Mouse (Mus musculus): ENCODE data around the gene Stx8.

Gene Stx8

GRCm38 (mm10) chr11:68203658-68204315 is 237.8 kb downstream of the Stx8 start:
- no peak for DNase-seq

DNA sequence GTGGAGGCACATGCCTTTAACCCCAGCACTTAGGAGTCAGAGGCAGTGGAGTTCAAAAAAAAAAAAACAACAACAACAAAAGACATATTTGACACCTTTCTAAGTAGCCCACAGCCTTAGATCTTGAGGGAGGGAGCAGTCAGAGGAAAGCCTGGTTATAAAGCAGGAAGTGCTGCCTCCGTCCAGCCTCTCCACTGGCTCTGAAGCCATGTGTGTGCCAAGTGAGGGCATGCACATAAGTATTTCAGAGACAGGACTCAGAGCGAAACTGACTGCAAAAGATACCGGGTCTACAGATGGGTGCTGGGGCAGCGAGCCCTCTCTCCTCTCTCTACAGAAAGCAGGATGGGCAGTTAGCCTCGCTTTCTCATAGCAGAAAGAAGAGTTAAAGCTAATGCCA is 238.4 kb downstream of the Stx8 start:
- DNase-seq = no peak

- no peak for DNase-seq
Observed at GRCm38 (mm10) chr11:68205572-68206229, 239.7 kb downstream of the Stx8 start.

- DNase-seq = no peak
Observed at GRCm38 (mm10) chr11:68208023-68208422, 242.0 kb downstream of the Stx8 start.

GRCm38 (mm10) chr11:68208582-68208981 is 242.6 kb downstream of the Stx8 start:
- no peak for DNase-seq

DNA sequence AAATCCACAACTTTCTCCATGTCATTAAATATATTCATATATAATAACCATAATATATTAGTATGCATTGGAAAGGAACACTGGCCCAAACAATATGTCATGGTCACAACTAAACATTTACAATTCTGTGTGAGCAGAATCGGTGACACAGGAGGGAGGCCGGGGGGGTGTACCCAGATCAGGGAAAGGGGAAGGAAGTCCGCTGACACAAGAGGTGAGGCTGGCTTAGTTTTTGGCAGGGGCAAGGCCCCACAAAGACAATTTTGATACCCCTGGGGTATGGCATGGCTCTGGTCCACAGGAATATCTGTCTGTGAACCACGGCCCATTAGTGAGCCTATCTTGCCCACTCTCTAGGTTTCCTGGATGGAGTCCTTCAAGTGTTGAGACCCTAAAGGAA is 243.5 kb downstream of the Stx8 start:
- peak in 1 of 2 experiments; percentile 29 for DNase-seq

DNA sequence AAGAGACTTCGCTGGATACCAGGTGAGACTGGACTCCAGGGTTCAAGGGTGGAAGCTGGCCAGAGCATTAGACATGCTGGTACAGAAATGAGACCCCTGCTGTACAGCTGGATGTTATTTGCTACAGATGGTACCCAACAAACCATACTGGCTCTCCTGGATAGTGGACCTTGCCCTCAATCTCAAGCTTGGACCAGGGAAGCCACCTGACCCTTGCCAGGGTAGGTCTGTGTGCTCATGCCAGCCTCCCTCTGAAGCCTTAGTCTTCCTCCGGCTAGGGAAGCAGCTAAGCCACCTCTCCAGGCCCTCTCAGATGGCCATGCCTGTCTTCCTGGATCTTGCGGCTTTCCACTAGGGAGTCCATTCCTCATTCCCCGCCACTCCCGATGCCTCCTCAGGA is 244.7 kb downstream of the Stx8 start:
- DNase-seq = no peak

GRCm38 (mm10) chr11:68211924-68212578 is 246.1 kb downstream of the Stx8 start:
- no peak for DNase-seq

DNA sequence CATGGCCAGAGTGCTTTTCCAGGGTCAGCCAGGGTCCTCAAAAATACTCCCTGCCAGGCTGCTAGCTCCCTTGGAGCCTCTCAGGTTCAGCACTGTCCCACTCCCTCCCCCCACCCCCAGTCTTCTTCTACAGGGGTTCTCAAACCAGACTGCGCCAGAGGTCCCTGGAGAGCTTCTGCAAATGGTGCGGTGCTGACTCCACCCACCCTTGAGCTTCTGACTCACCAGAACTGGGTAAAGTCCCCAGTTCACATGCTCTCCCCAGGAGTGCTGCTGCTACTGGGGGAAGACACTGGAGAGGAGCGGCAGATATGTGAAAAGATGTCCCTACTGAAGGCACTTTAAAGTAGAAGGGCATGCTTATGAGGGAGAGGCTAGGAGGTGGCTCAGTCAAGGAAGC is 247.9 kb downstream of the Stx8 start:
- DNase-seq = peak; percentile 36 to 42

DNA sequence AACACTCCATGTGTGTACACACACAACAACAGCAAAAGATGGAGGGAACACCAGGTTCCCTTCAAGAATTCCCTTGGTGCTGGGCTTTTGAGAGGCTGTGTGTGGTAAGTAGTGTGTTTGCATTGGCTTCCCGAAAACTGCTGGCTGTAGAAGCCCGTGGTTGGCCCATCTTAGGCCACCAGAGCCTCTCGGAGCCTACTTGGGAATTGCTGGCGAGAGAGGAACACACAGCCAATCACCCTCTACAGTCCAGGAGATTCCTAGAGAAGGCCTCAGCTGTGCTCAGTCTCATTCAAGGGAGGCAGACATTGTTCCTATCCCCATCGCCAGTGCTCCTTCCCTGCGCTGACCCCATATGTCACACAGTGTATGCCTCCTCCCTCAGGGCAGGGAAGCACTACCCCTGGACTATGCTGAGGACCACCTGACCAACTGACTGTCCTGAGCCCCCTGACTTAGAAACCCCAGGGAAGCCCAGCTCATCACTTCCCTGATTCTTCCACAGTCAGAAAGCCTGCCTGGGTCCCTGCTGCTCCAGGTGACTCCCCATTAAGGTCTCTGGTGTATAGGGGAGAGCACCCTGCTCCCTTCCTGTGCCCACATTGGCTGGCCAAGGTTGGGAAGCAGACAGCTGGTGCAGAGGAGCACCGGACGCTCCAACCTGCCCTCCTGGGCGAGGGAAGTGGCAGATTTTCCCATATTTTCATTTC is 248.7 kb downstream of the Stx8 start:
- DNase-seq = no peak

DNA sequence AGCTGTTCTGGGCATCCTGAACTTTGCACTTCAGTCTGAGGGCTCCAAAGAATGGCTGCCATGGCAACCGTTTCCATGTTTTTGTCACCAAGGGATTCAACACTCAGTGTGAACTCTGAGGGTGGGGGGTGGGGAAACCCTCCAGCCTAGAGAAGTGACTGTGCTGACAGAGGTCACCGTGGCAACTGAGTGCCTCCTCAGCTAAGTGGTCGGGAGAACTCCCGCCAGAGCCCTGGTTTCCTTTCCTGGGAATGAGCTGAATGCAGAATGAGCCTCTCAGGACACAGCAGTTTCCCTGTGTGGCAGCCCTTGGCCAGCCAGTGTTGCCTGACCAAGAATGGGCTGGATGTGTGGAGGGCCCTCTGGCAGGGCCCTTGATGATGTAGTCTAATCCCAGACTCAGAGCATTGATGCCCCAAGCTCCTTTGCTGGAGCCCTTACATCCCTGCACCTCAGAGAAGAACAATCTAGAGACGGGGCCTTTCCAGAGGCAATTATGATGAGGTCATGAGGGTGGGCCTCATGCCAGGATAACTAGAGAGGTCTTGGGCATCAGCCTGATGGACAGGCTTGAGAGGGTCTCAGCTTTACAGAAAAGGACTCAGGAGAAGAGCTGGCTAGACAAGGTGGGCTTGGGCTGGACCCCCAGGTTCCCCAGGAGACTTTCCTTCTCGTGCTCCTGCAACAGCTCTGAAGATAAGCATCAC is 249.4 kb downstream of the Stx8 start:
- no peak for DNase-seq

DNA sequence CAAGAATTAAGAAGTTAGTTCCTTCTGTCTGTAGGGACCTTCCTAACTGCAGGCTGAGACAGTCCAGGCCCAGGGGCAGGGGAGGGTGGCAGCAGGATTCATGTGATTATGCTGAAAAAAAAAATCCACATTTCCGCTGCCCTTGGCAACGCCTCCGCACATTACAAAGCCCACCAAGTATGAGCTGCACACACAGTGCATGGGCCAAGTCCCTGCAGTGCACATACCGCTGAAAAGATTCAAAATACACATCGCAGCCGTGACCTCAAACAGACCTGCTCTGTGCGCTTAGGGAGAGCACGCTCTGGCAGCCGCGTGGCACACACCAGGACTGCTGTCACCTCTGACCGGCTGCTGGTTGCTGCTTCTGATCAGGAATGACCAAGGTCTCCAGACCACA is 250.0 kb downstream of the Stx8 start:
- DNase-seq = no peak

DNA sequence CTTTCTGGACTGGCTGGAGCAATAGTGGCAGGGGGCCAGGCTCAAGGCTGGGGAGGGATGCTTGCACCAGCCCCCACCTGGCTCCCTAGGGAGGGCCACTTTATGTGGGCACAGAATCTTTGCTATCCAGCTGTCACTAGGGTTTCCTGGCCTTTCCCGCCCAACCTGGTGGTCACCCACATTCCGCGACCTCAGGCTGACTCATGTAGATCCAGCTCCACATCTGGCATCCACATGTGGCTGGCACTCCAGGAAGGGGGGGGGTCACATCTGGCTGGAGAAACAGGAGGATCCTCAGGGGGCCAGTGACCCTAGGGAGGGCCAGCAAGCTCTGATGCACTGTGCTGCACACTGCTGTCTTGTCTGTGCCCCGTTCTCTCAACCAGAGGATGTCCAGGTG is 254.7 kb downstream of the Stx8 start:
- DNase-seq = no peak

DNA sequence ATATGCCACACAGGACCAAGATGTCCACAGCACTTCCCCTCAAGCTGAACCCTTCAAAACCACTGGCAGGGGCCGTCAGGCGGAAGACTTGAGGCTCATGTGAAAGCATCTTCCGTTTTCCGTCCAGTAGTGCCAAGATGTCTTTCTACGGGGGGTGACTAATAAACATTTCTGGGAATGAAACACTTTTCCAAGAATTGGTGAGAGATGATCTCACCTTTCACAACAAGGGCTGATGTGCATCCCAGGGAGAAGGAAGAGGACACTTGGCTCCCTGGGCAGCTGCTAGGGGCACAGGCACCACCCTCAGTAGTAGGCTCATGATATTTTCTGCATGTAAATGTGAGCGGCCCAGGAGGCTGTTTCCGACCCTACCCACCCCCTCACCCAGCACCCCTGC is 256.2 kb downstream of the Stx8 start:
- DNase-seq = no peak

DNA sequence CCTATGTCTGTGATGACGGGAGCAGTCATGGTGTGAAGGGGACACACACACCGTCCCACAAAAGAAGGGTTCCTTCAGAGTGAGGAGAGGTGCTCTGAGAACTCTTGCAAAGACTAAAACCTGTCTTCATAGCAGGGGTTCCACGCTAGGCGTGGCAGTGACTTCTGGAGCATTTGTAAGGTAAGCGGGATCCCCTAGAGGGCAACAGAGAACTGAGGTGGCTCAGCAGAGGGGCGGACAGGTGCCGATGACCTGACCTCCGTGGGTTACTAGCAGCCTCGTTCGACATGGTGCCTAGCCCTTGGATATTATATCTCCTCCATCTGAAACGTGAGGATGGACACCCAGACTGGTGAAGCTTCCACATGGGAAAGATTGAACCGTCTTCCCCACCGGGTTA is 257.1 kb downstream of the Stx8 start:
- DNase-seq = no peak

GRCm38 (mm10) chr11:68226654-68227057 is 260.7 kb downstream of the Stx8 start:
- no peak for DNase-seq

DNA sequence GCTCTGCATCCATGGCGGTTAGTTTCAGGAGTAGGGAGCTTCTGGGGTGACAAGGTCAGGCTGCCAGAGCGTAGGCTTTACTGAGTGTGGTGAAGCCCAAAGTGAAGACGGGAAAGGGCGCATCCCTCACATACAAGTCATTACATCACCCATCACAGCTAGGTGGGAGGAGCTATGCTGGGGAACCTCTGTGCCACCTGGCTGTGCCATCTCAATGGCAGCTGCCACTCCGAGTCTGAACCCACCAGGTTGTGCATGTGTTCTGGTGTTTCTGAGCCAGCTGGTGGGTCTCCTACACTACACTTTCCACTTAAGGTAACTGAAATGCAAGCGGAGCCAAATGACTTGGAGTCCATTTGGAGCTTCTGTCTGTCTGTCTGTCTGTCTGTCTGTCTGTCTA is 261.8 kb downstream of the Stx8 start:
- DNase-seq = no peak

- no peak for DNase-seq
Observed at GRCm38 (mm10) chr11:68228941-68229665, 263.1 kb downstream of the Stx8 start.

- DNase-seq = no peak
Observed at GRCm38 (mm10) chr11:68231558-68231957, 265.6 kb downstream of the Stx8 start.

- no peak for DNase-seq
Observed at GRCm38 (mm10) chr11:68233469-68233965, 267.5 kb downstream of the Stx8 start.

DNA sequence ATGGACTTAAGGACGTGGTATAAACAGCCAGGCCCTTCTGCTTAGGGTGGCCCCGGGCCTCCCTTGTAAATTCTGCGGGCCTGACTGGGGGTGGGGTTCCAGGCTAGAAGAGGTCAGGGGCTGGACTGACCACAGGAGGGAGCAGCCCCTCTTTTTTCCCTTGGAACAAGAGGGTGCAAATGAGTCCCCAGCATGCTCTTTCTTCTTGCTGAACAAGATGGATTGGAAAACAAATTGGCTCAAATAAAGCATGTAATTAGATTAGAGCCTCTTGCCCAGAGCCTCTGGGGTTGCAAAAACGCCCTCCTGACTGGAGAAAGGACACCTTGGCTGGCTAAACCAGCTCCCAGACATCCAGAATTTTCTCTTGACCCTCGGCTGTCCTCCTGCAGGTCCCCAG is 273.8 kb downstream of the Stx8 start:
- no peak for DNase-seq

All from B cell, adult 2 months (primary cell).